Mouse (Mus musculus) hindbrain, embryonic 16.5 days (tissue): ENCODE data around the gene Zcchc24. TPM values are rescaled to one million over a fixed set of nuclear protein-coding genes. Genes with fewer than 3 reads are reported as not detected.

Experiments used
- ATAC-seq: fragments of 200-750 bp; cut with Nextera tagmentation; 2 replicates; pipeline ENCODE4 v1.8.0; 2017; ENCODE audit warnings: moderate TSS enrichment, moderate library complexity
- H3K27ac ChIP-seq: fragments of 300-500 bp; sonication (generic); 2 replicates; pipeline ENCODE4 v1.5.1; 2014; ENCODE audit warnings: low read depth, mild to moderate bottlenecking, control low read depth, low read length, moderate library complexity
- H3K27me3 ChIP-seq: fragments of 300-500 bp; sonication (generic); replicated peaks from 2 replicates; pipeline ENCODE4 v1.6.1; 2014; ENCODE audit warnings: low read length; ENCODE audit not compliant: control insufficient read depth, insufficient read depth
- H3K36me3 ChIP-seq: fragments of 300-500 bp; sonication (generic); 2 replicates; pipeline ENCODE4 v1.6.1; 2014; ENCODE audit warnings: mild to moderate bottlenecking, low read length, moderate library complexity, mixed read lengths; ENCODE audit not compliant: control insufficient read depth, insufficient read depth
- H3K4me1 ChIP-seq: fragments of 300-500 bp; sonication (generic); 2 replicates; pipeline ENCODE4 v1.6.1; 2014; ENCODE audit warnings: low read depth, low read length; ENCODE audit not compliant: control insufficient read depth, insufficient read depth
- H3K4me2 ChIP-seq: fragments of 300-500 bp; sonication (generic); 2 replicates; pipeline ENCODE4 v1.6.1; 2014; ENCODE audit warnings: mild to moderate bottlenecking, low read length, control low read depth, moderate library complexity
- H3K4me3 ChIP-seq: fragments of 300-500 bp; sonication (generic); 2 replicates; pipeline ENCODE4 v1.5.1; 2014; ENCODE audit warnings: mild to moderate bottlenecking, low read length, control low read depth, moderate library complexity
- H3K9ac ChIP-seq: fragments of 300-500 bp; sonication (generic); 2 replicates; pipeline ENCODE4 v1.6.1; 2014; ENCODE audit warnings: low read depth, mild to moderate bottlenecking, control low read depth, low read length, moderate library complexity
- H3K9me3 ChIP-seq: fragments of 300-500 bp; sonication (generic); 2 replicates; pipeline ENCODE4 v1.6.1; 2014; ENCODE audit warnings: mild to moderate bottlenecking, low read length, moderate library complexity; ENCODE audit not compliant: control insufficient read depth
- WGBS: fragments of 180-500 bp; shearing (Covaris S2); extraction: QIAGEN DNeasy Blood & Tissue Kit; methylation state at CpG from one replicate; pipeline ENCODE4 v1.1.7; 2014; 5-methylcytosine and 5-hydroxymethylcytosine counted together
- polyA plus RNA-seq: library from polyadenylated mRNA; unstranded; fragments of >200 nt; fragmentation: Nextera tagmentation; extraction: Ambion mirVana; gene quantifications from 2 replicates; pipeline ENCODE4 v1.2.1, GENCODE M21; 2015

Gene Zcchc24
- polyA plus RNA-seq, 1 experiment from 2014 or later: 10.1 TPM

GRCm38 (mm10) chr14:25707691-25708181 lies 61.1 kb downstream of the Zcchc24 start:
- Histone ChIP-seq H3K27me3 (no peaks in the 10 kb centered on the region), H3K4me2 (no peak overlapping the region), H3K9me3 (no peaks in the 10 kb centered on the region), H3K4me3 (no peak overlapping the region), H3K36me3 (no peaks in the 10 kb centered on the region), H3K9ac (no peak overlapping the region; the same call in 1 of the 2 replicates), H3K27ac (0 out of 2 replicates have a peak overlapping the region, but pooled peaks have one; percentile 29), H3K4me1 (peaks cover 3% of the 10 kb centered on the region; the same call in 1 of the 2 replicates)
- ATAC-seq: peak; percentile 41; the same call in 1 of the 2 replicates
- WGBS: 55% methylated on average over 5 of the region's 5 CpGs

- H3K4me2 ChIP-seq: no peak overlapping the region
- H3K4me1 ChIP-seq: no peaks in the 10 kb centered on the region
- H3K27me3 ChIP-seq: no peaks in the 10 kb centered on the region
- peaks cover 17% of the 10 kb centered on the region for H3K36me3 ChIP-seq
- no peak overlapping the region for H3K27ac ChIP-seq
- H3K4me3 ChIP-seq: no peak overlapping the region
- ATAC-seq: peak; percentile 62; the same call in 1 of the 2 replicates
- no peak overlapping the region for H3K9ac ChIP-seq
- H3K9me3 ChIP-seq: no peaks in the 10 kb centered on the region
Measured at GRCm38 (mm10) chr14:25701986-25702385, 66.9 kb downstream of the Zcchc24 start.

DNA sequence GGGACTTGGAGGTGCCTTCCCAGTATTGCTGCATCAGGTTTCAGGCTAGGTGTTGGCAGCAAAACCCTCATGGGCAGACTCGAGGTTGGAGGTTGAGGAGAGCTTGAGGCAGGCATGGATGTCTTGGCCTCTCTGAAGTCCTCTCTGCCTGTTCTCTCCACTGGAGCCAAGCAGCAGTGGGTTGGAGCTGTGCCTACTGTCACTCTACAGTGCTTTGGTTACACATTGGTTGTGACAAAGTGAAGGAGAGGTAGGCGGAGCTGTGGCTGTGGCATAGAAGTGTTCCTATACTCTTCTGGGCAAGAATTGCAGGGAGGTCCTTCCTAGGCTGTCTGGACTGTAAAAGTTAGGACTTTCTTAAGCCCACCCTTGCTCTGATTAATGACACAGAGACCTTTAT lies 72.5 kb downstream of the Zcchc24 start:
- Histone ChIP-seq H3K4me3 (no peak overlapping the region), H3K36me3 (peaks cover 17% of the 10 kb centered on the region), H3K9me3 (no peaks in the 10 kb centered on the region), H3K9ac (no peak overlapping the region), H3K27ac (no peak overlapping the region), H3K4me2 (no peak overlapping the region), H3K4me1 (peaks cover 14% of the 10 kb centered on the region), H3K27me3 (no peaks in the 10 kb centered on the region)
- WGBS: 76% methylated on average over 2 of the region's 2 CpGs
- ATAC-seq: no peak

DNA sequence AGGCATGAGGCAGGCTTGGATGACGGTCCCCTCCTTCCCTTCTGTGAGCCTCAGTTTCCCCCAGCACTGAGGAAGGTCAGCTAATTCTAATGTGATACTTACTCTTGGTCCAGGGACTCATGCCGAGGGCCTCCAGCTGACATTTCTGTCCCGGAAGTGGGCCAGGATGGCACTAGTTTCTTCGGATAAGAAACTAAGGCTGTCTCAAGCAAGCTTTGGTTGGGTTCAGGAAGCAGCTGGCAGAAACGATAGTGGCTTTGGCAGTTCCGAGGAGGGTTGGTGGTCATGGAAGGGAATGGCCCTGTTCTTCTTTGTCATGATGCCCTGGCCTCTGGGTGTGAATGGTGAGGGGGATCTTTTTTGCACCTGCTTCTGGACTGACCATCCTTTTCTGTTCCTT lies 73.8 kb downstream of the Zcchc24 start:
- H3K27ac ChIP-seq: no peak overlapping the region
- H3K9ac ChIP-seq: peak overlapping the region; percentile 79
- H3K4me1 ChIP-seq: peaks cover 14% of the 10 kb centered on the region
- no peaks in the 10 kb centered on the region for H3K27me3 ChIP-seq
- H3K4me3 ChIP-seq: peak overlapping the region; percentile 70
- WGBS: 66% methylated on average over 6 of the region's 6 CpGs
- ATAC-seq: no peak
- H3K4me2 ChIP-seq: peak overlapping the region; percentile 89
- peaks cover 16% of the 10 kb centered on the region for H3K36me3 ChIP-seq
- H3K9me3 ChIP-seq: no peaks in the 10 kb centered on the region

DNA sequence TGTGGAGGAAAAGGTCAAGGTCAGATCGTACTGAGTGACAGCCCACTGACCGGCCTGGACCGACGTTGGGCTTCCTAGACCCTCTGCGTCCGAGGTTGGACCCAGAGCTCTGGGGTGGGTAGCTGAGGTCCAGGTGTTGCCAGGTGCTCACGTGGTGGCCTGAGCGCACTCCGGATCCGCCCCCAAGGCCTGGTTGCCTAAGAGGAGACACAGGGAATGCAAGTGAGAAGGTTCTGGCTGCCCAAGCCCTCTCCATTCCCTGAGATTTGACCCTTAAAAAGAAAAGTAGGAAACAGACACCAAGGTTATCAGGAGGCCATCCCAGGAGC lies 74.3 kb downstream of the Zcchc24 start:
- WGBS: under 1% methylated on average over 10 of the region's 10 CpGs
- peak overlapping the region; percentile 89 for H3K4me2 ChIP-seq
- H3K9ac ChIP-seq: peak overlapping the region; percentile 79
- H3K36me3 ChIP-seq: peaks cover 11% of the 10 kb centered on the region
- no peaks in the 10 kb centered on the region for H3K27me3 ChIP-seq
- peaks cover 14% of the 10 kb centered on the region for H3K4me1 ChIP-seq
- H3K4me3 ChIP-seq: peak overlapping the region; percentile 70
- no peak overlapping the region for H3K27ac ChIP-seq
- ATAC-seq: peak; percentile 12; the same call in 1 of the 2 replicates
- no peaks in the 10 kb centered on the region for H3K9me3 ChIP-seq

- Histone ChIP-seq H3K9ac (peak within 1 kb of the TSS; percentile 79), H3K36me3 (peaks cover 9% of the 10 kb centered on the region), H3K27me3 (no peaks in the 10 kb centered on the region), H3K4me2 (peak within 1 kb of the TSS; percentile 89), H3K27ac (peak within 1 kb of the TSS; percentile 9), H3K4me1 (peaks cover 14% of the 10 kb centered on the region), H3K9me3 (no peaks in the 10 kb centered on the region), H3K4me3 (peak within 1 kb of the TSS; percentile 70)
- ATAC-seq: peak; percentile 94
- WGBS: under 1% methylated on average over 70 of the region's 70 CpGs
Measured at GRCm38 (mm10) chr14:25693888-25694568, 74.8 kb downstream of the Zcchc24 start, which contains the start of gene Ppif. Gene Ppif (plus strand): TSS chr14:25694154.

DNA sequence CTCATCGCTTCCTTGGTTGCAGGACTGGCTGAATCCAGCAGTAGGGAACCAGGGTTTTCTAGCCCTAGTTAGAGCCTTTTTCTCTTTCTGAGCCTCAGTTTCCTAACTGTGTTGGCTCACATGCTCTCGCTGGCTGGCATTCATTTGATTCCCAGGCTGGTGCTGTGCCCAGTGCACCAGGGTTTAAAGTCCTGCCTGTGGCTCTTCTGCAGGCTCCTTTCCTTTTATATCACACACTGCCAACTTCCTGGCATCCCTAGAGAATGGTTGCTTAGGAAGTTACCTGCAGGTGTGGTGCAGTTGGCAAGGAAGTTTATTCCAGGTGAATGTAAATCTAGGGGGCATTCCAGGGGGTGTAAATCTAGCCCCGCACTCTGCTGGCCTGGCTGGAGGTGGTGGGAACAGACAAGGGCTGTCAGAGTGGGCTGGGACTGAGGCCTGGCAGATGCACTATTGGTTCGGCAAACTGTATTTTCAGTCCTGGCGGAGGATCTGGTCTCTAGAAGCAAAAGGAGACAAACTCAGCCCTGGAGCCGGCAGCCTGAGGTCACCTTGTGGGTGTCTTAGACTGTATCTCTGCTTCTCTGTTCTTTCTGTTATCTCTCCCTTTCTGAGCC lies 75.5 kb downstream of the Zcchc24 start:
- peak overlapping the region; percentile 55 for H3K9ac ChIP-seq
- H3K4me1 ChIP-seq: peaks cover 14% of the 10 kb centered on the region
- WGBS: 69% methylated on average over 6 of the region's 6 CpGs
- ATAC-seq: peak; percentile 51
- peaks cover 5% of the 10 kb centered on the region for H3K36me3 ChIP-seq
- H3K4me2 ChIP-seq: peak overlapping the region; percentile 89
- H3K27me3 ChIP-seq: no peaks in the 10 kb centered on the region
- H3K4me3 ChIP-seq: peak overlapping the region; percentile 70
- H3K9me3 ChIP-seq: no peaks in the 10 kb centered on the region
- H3K27ac ChIP-seq: peak overlapping the region; percentile 9

DNA sequence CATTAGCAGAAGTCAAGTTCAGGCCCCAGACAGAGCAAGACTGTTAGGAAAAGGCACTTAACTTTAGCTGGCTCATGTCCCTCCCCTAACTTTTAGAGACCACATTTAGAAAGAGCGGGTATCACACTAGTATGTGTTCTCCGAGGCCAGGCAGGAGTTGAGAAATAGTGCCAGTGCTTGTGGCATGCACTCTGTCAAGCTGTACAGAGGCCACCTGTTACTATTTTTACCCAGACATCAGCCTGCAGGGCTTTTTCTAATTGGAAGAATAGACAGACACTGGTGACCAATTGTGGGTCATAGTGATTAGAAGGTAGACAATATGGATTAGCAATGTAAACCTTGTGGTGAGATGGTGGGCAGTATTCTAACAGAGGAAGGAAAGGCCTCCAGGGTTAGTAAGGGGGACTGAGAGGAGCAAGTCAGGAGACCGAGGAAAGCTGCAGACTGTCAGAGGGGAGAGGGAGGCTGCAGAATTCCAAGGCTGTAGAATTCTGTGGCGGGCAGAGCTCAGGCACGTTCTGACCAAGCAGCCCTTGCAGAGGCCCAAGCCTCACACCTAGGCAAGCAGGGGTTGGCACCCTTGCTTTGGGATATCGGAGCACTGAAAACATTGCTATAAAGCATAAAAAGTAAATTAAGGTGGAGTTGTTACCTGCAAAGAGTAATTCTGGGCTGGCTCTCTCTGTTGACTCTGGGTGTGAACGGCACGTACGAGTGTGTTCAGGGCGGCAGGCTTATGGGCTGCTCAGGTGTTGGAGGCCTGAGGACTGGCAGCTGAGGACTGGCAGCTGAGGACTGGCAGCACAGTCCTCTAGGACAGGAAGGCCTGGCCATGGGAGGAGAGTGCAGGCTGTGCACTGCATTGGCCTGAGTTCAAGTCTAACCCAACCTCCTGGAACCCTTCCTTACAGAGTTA lies 81.6 kb downstream of the Zcchc24 start:
- Histone ChIP-seq H3K4me3 (no peak overlapping the region), H3K36me3 (no peaks in the 10 kb centered on the region), H3K4me2 (no peak overlapping the region), H3K9me3 (no peaks in the 10 kb centered on the region), H3K27me3 (no peaks in the 10 kb centered on the region), H3K9ac (no peak overlapping the region), H3K4me1 (no peaks in the 10 kb centered on the region), H3K27ac (no peak overlapping the region)
- 83% methylated on average over 10 of the region's 10 CpGs for WGBS
- ATAC-seq: no peak
